Mouse (Mus musculus) heart, adult 2 months (tissue): ENCODE measurements at regions not wholly inside any gene's neighbourhood (a gene's known extent, or its start where the extent isn't known, plus 50 kb on each side); places are given as distances from the start of the nearest gene placed in this dataset.

Source experiments
- CTCF ChIP-seq: fragments of 200-600 bp; IDR thresholded peaks from 2 replicates; pipeline ENCODE4 v1.8.1; 2022; ENCODE audit warnings: antibody characterized with exemption, mild to moderate bottlenecking, moderate library complexity
- EP300 ChIP-seq: fragments of 200-500 bp; IDR thresholded peaks from 2 replicates; pipeline ENCODE4 v1.6.1; 2011; ENCODE audit warnings: low read depth, low read length, control low read depth; ENCODE audit not compliant: insufficient read depth
- POLR2A ChIP-seq: fragments of 200-500 bp; IDR thresholded peaks from 2 replicates; pipeline ENCODE4 v1.6.1; 2011; ENCODE audit warnings: mild to moderate bottlenecking, low read depth, low read length, control low read depth; ENCODE audit not compliant: insufficient read depth

- TF ChIP-seq EP300 = no peak
- TF ChIP-seq CTCF = no peak
- no peak for TF ChIP-seq POLR2A
Measured at GRCm38 (mm10) chr17:79199814-79200491, 148.2 kb downstream of the Qpct start.
